In genomic region chr9:6401764-6402163, GRCm38 (mm10) we compare ENCODE assay signal across 19 mouse cellular contexts.
A peak's percentile ranks its signal among the peaks of the same experiment; 100 is the strongest.
DNase-seq lines count a peak whose midpoint lies in the region; ATAC-seq and TF ChIP-seq lines count a peak whose summit lies in the region.
"Had no signal": no experiment of that assay in that cellular context is flagged by ENCODE, and none has a peak within 500 bp of the region (broad histone marks: within the 10 kb centered on the region; RNA-seq: fewer than 3 reads in every experiment).

No protein-coding gene starts in this region.

- H3K9me3 ChIP-seq in heart, postnatal 0 days (replicated peaks; ENCODE audit: control insufficient read depth, low read length) = no peaks in the 10 kb centered on the region
- H3K9me3 ChIP-seq in heart, embryonic 10.5 days = no peaks in the 10 kb centered on the region
- no peaks in the 10 kb centered on the region for H3K9me3 ChIP-seq in lung, embryonic 15.5 days
- H3K9me3 ChIP-seq: embryonic facial prominence, embryonic 12.5 days; forebrain, embryonic 10.5 days; limb, embryonic 13.5 days; neural tube, embryonic 15.5 days had no signal

- peak overlapping the region; percentile 59 for H3K27ac ChIP-seq in heart, postnatal 0 days (ENCODE audit: low read depth)
- no peak overlapping the region for H3K27ac ChIP-seq in heart, embryonic 10.5 days
- peak overlapping the region; percentile 33; the same call in 1 of the 2 replicates for H3K27ac ChIP-seq in lung, embryonic 15.5 days
- H3K27ac ChIP-seq: embryonic facial prominence, embryonic 12.5 days; forebrain, embryonic 10.5 days; left cerebral cortex, adult 2 months; limb, embryonic 13.5 days; neural tube, embryonic 15.5 days had no signal

- H3K9ac ChIP-seq in heart, postnatal 0 days (replicated peaks; ENCODE audit: low read depth, low read length) = no peak overlapping the region
- H3K9ac ChIP-seq in lung, embryonic 15.5 days = no peak overlapping the region
- H3K9ac ChIP-seq: embryonic facial prominence, embryonic 12.5 days; limb, embryonic 13.5 days; neural tube, embryonic 15.5 days had no signal

- WGBS in heart, postnatal 0 days = 36% methylated on average over 1 of the region's 1 CpGs
- WGBS in heart, embryonic 10.5 days = 76% methylated on average over 1 of the region's 1 CpGs
- 18% methylated on average over 1 of the region's 1 CpGs for WGBS in lung, embryonic 15.5 days

- H3K4me1 ChIP-seq in heart, postnatal 0 days (ENCODE audit: control insufficient read depth, insufficient read depth) = 0 out of 2 replicates have a peak, but pooled peaks cover 8% of the 10 kb centered on the region
- H3K4me1 ChIP-seq in heart, embryonic 10.5 days = no peaks in the 10 kb centered on the region
- 0 out of 2 replicates have a peak, but pooled peaks cover 2% of the 10 kb centered on the region for H3K4me1 ChIP-seq in lung, embryonic 15.5 days
- H3K4me1 ChIP-seq: embryonic facial prominence, embryonic 12.5 days; forebrain, embryonic 10.5 days; limb, embryonic 13.5 days; neural tube, embryonic 15.5 days had no signal

- H3K27me3 ChIP-seq in heart, postnatal 0 days (ENCODE audit: control insufficient read depth, insufficient read depth, low read length) = no peaks in the 10 kb centered on the region
- H3K27me3 ChIP-seq in heart, embryonic 10.5 days (ENCODE audit: insufficient read depth, poor library complexity, severe bottlenecking) = no peaks in the 10 kb centered on the region
- no peaks in the 10 kb centered on the region for H3K27me3 ChIP-seq in lung, embryonic 15.5 days
- H3K27me3 ChIP-seq: embryonic facial prominence, embryonic 12.5 days; limb, embryonic 13.5 days; neural tube, embryonic 15.5 days had no signal

- ATAC-seq in heart, postnatal 0 days (ENCODE audit: insufficient read depth, low read depth) = peak; percentile 33; the same call in 1 of the 2 replicates
- peak; percentile 72; the same call in 1 of the 2 replicates for ATAC-seq in lung, embryonic 15.5 days (ENCODE audit: borderline replicate concordance, extremely low read depth, low FRiP score, low TSS enrichment)
- ATAC-seq in common myeloid progenitor, adult 5-6 weeks (replicated peaks; ENCODE audit: low read depth, poor library complexity, severe bottlenecking) = peak; percentile 65
- ATAC-seq in megakaryocyte progenitor cell, adult 5-6 weeks (replicated peaks; ENCODE audit: poor library complexity) = peak; percentile 14; the same call in 1 of the 2 replicates
- ATAC-seq: CD4-positive, CD25-positive, alpha-beta regulatory T cell, adult 4 months had no signal

- peak; percentile 71 for TF ChIP-seq EP300 in heart, postnatal 0 days (IDR thresholded peaks at IDR 0.05; ENCODE audit: low read depth)

- no peak overlapping the region for H3K4me3 ChIP-seq in heart, postnatal 0 days (ENCODE audit: low read depth, low read length)
- H3K4me3 ChIP-seq in heart, embryonic 10.5 days = no peak overlapping the region
- H3K4me3 ChIP-seq in lung, embryonic 15.5 days = no peak overlapping the region
- H3K4me3 ChIP-seq: embryonic facial prominence, embryonic 12.5 days; forebrain, embryonic 10.5 days; left cerebral cortex, adult 2 months; limb, embryonic 13.5 days; neural tube, embryonic 15.5 days had no signal

- DNase-seq in heart, postnatal 0 days (ENCODE audit: low spot score) = peak; percentile 32
- no peak for DNase-seq in heart, embryonic 10.5 days (ENCODE audit: low spot score)
- DNase-seq in lung, postnatal 4 days = no peak
- DNase-seq in thymus, postnatal 4 days = no peak
- DNase-seq: adrenal gland, postnatal 14 days; cerebellum, postnatal 25 days; gastrocnemius, postnatal 25 days; retina, postnatal 1 day; thymus, adult 18-20 months had no signal

- H3K4me2 ChIP-seq in heart, postnatal 0 days (ENCODE audit: low read depth, low read length) = no peak overlapping the region
- no peak overlapping the region for H3K4me2 ChIP-seq in lung, embryonic 15.5 days
- H3K4me2 ChIP-seq: embryonic facial prominence, embryonic 12.5 days; limb, embryonic 13.5 days; midbrain, embryonic 11.5 days; neural tube, embryonic 15.5 days had no signal

- no peak for TF ChIP-seq CTCF in heart, postnatal 0 days (IDR thresholded peaks at IDR 0.05; ENCODE audit: low read depth)

- no peaks in the 10 kb centered on the region for H3K36me3 ChIP-seq in heart, postnatal 0 days (replicated peaks; ENCODE audit: control insufficient read depth, insufficient read depth, low read length)
- no peaks in the 10 kb centered on the region for H3K36me3 ChIP-seq in heart, embryonic 10.5 days
- H3K36me3 ChIP-seq in lung, embryonic 15.5 days = no peaks in the 10 kb centered on the region
- H3K36me3 ChIP-seq: embryonic facial prominence, embryonic 12.5 days; forebrain, embryonic 10.5 days; limb, embryonic 13.5 days; neural tube, embryonic 15.5 days had no signal

Comparison
In these comparisons a context has a peak if more than half of its experiments do, and no peak if none do; other contexts are left out.
1. ATAC-seq: peak in every context shown above with its lines; median percentile 72 in lung, embryonic 15.5 days; 65 in common myeloid progenitor, adult 5-6 weeks; 33 in heart, postnatal 0 days; 14 in megakaryocyte progenitor cell, adult 5-6 weeks.